In the genomic region with DNA sequence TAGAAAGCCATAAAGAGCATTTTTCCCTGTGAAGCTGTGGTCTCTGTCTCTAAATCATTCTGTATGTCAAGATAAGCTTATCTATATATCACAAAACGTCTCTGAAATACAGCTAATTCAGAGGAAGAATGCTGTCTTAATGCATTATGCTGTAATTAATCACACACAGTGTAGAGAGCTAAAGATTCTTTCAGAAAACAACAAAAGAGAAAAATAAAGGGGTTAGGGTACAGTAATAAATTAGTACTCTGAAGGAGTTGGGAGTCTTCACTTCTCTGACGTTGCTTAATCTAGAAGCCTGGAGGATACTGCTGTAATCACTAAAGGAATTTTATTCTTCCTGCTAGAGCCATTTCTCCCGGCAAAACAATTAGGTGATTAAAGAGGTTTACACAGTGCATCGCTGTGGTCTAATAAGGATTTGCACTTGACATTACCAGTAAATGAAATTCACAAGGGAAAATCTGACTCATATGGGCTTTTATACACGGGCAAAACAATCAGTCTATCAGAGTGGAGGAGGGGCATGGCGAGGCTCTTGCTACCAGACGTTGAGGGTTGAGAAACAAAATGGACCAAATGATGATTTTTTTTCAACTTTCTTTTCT, we compare ENCODE assay signal across 14 mouse cellular contexts.
DNase-seq lines count a peak whose midpoint lies in the region; ATAC-seq and TF ChIP-seq lines count a peak whose summit lies in the region.
"Had no signal": no experiment of that assay in that cellular context is flagged by ENCODE, and none has a peak within 500 bp of the region (broad histone marks: within the 10 kb centered on the region; RNA-seq: fewer than 3 reads in every experiment).

No protein-coding gene starts in this region.

- H3K4me2 ChIP-seq in kidney, embryonic 15.5 days: peak overlapping the region; percentile 23; the same call in 1 of the 2 replicates
- 0 out of 2 replicates have a peak overlapping the region, but pooled peaks have one; percentile 17 for H3K4me2 ChIP-seq in embryonic facial prominence, embryonic 12.5 days (replicated peaks)
- peak overlapping the region; percentile 7; the same call in 1 of the 2 replicates for H3K4me2 ChIP-seq in midbrain, embryonic 16.5 days (ENCODE audit: low read length)
- H3K4me2 ChIP-seq: heart, embryonic 11.5 days had no signal

- H3K4me1 ChIP-seq in kidney, embryonic 15.5 days: no peaks in the 10 kb centered on the region
- H3K4me1 ChIP-seq in kidney, adult 2 months (ENCODE audit: control insufficient read depth, insufficient read depth, low read length): no peaks in the 10 kb centered on the region
- H3K4me1 ChIP-seq in embryonic facial prominence, embryonic 12.5 days: no peaks in the 10 kb centered on the region
- H3K4me1 ChIP-seq in midbrain, embryonic 16.5 days (ENCODE audit: control insufficient read depth, insufficient read depth, low read length): peaks cover 5% of the 10 kb centered on the region; the same call in 1 of the 2 replicates
- H3K4me1 ChIP-seq: megakaryocyte, embryonic 14.5 days had no signal

- no peaks in the 10 kb centered on the region for H3K9me3 ChIP-seq in kidney, embryonic 15.5 days (replicated peaks)
- no peaks in the 10 kb centered on the region for H3K9me3 ChIP-seq in embryonic facial prominence, embryonic 12.5 days
- no peaks in the 10 kb centered on the region for H3K9me3 ChIP-seq in midbrain, embryonic 16.5 days (replicated peaks; ENCODE audit: control insufficient read depth, low read length, poor library complexity, severe bottlenecking)
- H3K9me3 ChIP-seq: limb, embryonic 10.5 days; megakaryocyte, embryonic 14.5 days had no signal

- 21% methylated on average over 7 of the region's 7 CpGs for WGBS in kidney, embryonic 15.5 days
- WGBS in kidney, adult 2 months: 21% methylated on average over 7 of the region's 7 CpGs
- WGBS in embryonic facial prominence, embryonic 12.5 days: 26% methylated on average over 7 of the region's 7 CpGs
- WGBS in midbrain, embryonic 16.5 days: 12% methylated on average over 7 of the region's 7 CpGs

- no peak overlapping the region for H3K27ac ChIP-seq in kidney, embryonic 15.5 days
- H3K27ac ChIP-seq in kidney, adult 2 months (ENCODE audit: insufficient read depth, low read depth, low read length): no peak overlapping the region
- no peak overlapping the region for H3K27ac ChIP-seq in embryonic facial prominence, embryonic 12.5 days
- H3K27ac ChIP-seq in midbrain, embryonic 16.5 days (ENCODE audit: low read length): no peak overlapping the region
- H3K27ac ChIP-seq: gastrocnemius, adult 2 months; limb, embryonic 10.5 days had no signal

- no peak for TF ChIP-seq POLR2A in kidney, adult 2 months (IDR thresholded peaks at IDR 0.05; ENCODE audit: low read depth, low read length)

- no peak overlapping the region for H3K9ac ChIP-seq in kidney, embryonic 15.5 days
- H3K9ac ChIP-seq in embryonic facial prominence, embryonic 12.5 days: no peak overlapping the region
- no peak overlapping the region for H3K9ac ChIP-seq in midbrain, embryonic 16.5 days (ENCODE audit: low read depth, low read length)

- H3K4me3 ChIP-seq in kidney, embryonic 15.5 days (replicated peaks): no peak overlapping the region
- H3K4me3 ChIP-seq in kidney, adult 2 months (ENCODE audit: insufficient read depth, low read depth, low read length): no peak overlapping the region
- no peak overlapping the region for H3K4me3 ChIP-seq in embryonic facial prominence, embryonic 12.5 days
- no peak overlapping the region for H3K4me3 ChIP-seq in midbrain, embryonic 16.5 days (ENCODE audit: low read depth, low read length)
- H3K4me3 ChIP-seq: gastrocnemius, adult 2 months; limb, embryonic 10.5 days; megakaryocyte, embryonic 14.5 days had no signal

- TF ChIP-seq CTCF in kidney, adult 2 months (conservative IDR thresholded peaks at IDR 0.05; ENCODE audit: insufficient read depth, insufficient read length, low read depth, low read length): no peak

- peak; percentile 90 for ATAC-seq in kidney, embryonic 15.5 days (replicated peaks; ENCODE audit: low FRiP score)
- ATAC-seq in embryonic facial prominence, embryonic 12.5 days (ENCODE audit: insufficient number of reproducible peaks, insufficient read depth, low FRiP score, low TSS enrichment): no peak
- no peak for ATAC-seq in midbrain, embryonic 16.5 days
- ATAC-seq: CD4-positive, CD25-positive, alpha-beta regulatory T cell, adult 4 months; Patski had no signal

- DNase-seq in kidney, adult 2 months: no peak
- peak; percentile 4 for DNase-seq in forelimb bud, embryonic 11.5 days (ENCODE audit: low read depth, low spot score)
- no peak for DNase-seq in layer of hippocampus, postnatal 10 days (ENCODE audit: low spot score in 2 of 2)
- no peak for DNase-seq in spleen, adult 18-20 months
- DNase-seq in gastrocnemius, postnatal 4 days (ENCODE audit: low spot score in 2 of 2): no peak
- DNase-seq: gastrocnemius, adult 2 months had no signal

- H3K27me3 ChIP-seq in kidney, embryonic 15.5 days: no peaks in the 10 kb centered on the region
- no peaks in the 10 kb centered on the region for H3K27me3 ChIP-seq in kidney, adult 2 months (replicated peaks; ENCODE audit: control insufficient read depth, insufficient read depth, low read length)
- H3K27me3 ChIP-seq in embryonic facial prominence, embryonic 12.5 days: no peaks in the 10 kb centered on the region
- H3K27me3 ChIP-seq in midbrain, embryonic 16.5 days (ENCODE audit: control insufficient read depth, insufficient read depth, low read depth, low read length): no peaks in the 10 kb centered on the region
- H3K27me3 ChIP-seq: megakaryocyte, embryonic 14.5 days had no signal

- no peaks in the 10 kb centered on the region for H3K36me3 ChIP-seq in kidney, embryonic 15.5 days
- H3K36me3 ChIP-seq in kidney, adult 2 months (ENCODE audit: control insufficient read depth, insufficient read depth, low read length): no peaks in the 10 kb centered on the region
- H3K36me3 ChIP-seq in embryonic facial prominence, embryonic 12.5 days: no peaks in the 10 kb centered on the region
- no peaks in the 10 kb centered on the region for H3K36me3 ChIP-seq in midbrain, embryonic 16.5 days (ENCODE audit: control insufficient read depth, insufficient read depth, low read length)
- H3K36me3 ChIP-seq: limb, embryonic 10.5 days had no signal
